Mouse (Mus musculus): ENCODE measurements around the gene Pou3f1.

The Pou3f1 gene

GRCm38 (mm10) chr4:124657781-124658180 lies 1.2 kb downstream of the Pou3f1 start:
- DNase-seq (ENCODE audit: low spot score) = no peak

GRCm38 (mm10) chr4:124658412-124658851 lies 1.8 kb downstream of the Pou3f1 start:
- DNase-seq (ENCODE audit: low spot score) = no peak

GRCm38 (mm10) chr4:124659251-124660217 lies 2.9 kb downstream of the Pou3f1 start:
- DNase-seq (ENCODE audit: low spot score) = no peak

DNA sequence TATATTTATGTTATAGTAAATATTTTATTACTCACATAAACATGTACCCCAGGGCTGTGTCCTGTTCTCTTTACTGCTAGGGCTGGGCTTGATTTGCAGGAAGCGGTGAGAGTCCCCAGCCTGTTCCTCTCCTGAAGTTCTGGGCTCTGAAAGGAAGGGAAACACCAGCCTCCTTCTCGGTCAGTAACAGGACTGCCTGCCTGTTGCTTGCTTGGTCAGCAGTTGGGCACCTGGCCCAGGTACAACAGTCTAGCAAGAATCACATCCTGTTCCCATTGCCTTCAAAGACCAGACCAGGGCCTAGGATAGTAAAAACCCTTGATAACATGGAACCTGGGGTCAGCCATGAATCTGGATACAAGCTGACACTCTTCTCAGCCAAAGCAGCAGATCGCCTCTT lies 4.0 kb downstream of the Pou3f1 start:
- DNase-seq (ENCODE audit: low spot score) = no peak

DNA sequence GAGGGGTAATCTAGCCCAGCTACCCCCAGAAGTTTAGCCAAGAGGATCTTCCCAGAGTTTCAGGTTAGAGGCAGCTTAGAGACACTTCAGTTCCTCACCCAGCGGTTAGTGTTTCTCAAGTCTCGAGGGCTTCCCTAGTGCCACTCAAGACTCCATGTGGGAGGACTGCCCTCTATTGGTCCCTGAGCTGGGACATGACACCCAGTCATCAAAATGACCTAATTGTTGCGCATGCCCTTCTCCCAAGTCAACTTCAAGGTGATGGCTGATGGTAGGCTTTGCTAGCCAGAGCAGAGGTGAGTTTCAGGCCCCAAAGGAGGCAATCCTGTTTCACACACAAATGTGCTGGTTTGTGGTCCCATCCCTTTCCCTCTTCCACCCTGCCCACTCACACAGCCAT lies 6.4 kb downstream of the Pou3f1 start:
- DNase-seq (ENCODE audit: low spot score) = no peak

- no peak for DNase-seq (ENCODE audit: low spot score)
These were observed 7.6 kb downstream of the Pou3f1 start for GRCm38 (mm10) chr4:124664185-124664584.

DNA sequence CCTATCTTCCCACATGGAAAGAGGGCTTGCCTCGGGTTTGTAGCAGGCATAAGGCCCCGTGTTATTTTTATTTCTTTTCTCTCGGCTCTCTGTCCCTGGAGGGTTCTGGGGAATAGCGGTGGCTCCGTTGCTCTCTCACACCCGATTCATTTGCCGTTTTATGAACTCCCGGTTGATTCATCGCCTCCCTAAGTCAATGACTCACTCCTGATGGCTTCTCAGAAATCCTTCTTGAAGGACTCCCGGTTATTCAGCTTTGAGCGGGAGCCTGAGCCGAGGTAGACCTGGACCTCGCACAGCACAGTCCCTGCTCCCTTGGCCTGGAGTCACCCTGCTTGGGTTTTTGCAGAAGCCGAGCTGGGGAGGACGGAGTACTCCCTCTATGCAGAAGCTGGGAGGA lies 8.0 kb downstream of the Pou3f1 start:
- DNase-seq (ENCODE audit: low spot score) = no peak

GRCm38 (mm10) chr4:124667476-124668033 lies 10.9 kb downstream of the Pou3f1 start:
- DNase-seq (ENCODE audit: low spot score) = no peak

DNA sequence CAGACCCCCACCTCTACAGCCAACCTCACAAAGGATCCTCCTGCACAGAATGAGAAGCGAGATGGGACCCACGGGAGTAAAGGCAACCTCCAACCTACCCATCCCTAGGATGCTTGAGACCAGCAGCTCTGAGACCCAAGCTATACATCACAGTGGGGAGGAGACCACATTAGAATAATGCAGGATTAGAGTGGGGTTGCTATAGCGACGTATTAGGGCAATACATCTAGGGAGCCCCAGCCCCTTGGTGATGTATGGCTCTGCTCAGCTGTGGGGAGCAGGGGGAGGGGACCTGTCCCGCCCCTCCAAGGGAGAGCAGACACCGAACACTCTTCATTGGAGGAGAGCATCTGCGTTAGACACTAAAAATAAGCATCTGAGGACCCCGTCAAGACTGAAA lies 11.5 kb downstream of the Pou3f1 start:
- DNase-seq (ENCODE audit: low spot score) = no peak

DNA sequence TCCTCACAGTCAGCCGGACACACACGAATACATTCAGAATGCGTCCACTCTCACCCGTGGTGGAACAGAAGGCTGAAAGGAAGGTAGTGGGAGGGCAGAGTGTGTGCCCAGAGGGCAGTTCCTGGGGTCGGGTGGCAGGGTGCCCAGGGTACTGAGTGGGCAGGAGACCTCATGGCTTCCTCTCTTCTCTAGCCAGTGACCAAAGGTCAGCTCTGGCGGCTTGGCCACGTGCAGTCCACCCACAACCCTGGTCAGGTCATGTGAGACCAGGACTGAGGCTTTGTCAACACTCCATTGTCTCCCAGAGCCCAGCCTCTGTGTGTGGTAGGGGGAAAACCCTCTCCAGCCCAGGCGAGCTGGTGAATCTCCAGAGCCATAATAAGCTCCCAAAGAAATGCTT lies 13.6 kb downstream of the Pou3f1 start:
- DNase-seq (ENCODE audit: low spot score) = no peak

DNA sequence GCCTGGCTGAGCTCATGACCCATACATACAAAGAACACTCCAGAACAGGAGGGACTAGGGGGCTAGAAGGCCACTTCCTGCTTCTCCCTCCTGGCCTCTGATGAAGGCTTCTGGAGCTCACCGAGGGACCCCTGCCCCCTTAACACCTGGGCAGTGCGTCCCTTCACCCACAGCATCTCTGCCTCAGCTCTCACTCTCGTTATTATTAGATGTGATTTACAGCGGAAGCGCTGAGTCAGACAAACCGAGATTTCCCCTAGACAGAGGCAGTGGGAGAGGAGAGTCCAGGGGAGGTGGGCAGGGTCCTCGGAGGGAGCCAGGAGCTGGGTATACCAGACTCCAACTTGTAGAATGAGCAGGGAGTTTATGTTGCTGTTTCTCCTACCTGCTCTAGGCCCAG lies 15.0 kb downstream of the Pou3f1 start:
- no peak for DNase-seq (ENCODE audit: low spot score)

- no peak for DNase-seq (ENCODE audit: low spot score)
These were observed 16.0 kb downstream of the Pou3f1 start for GRCm38 (mm10) chr4:124672347-124673320.

- DNase-seq (ENCODE audit: low spot score) = no peak
These were observed 17.9 kb downstream of the Pou3f1 start for GRCm38 (mm10) chr4:124674334-124675032.

- DNase-seq (ENCODE audit: low spot score) = no peak
These were observed 18.4 kb downstream of the Pou3f1 start for GRCm38 (mm10) chr4:124675037-124675436.

DNA sequence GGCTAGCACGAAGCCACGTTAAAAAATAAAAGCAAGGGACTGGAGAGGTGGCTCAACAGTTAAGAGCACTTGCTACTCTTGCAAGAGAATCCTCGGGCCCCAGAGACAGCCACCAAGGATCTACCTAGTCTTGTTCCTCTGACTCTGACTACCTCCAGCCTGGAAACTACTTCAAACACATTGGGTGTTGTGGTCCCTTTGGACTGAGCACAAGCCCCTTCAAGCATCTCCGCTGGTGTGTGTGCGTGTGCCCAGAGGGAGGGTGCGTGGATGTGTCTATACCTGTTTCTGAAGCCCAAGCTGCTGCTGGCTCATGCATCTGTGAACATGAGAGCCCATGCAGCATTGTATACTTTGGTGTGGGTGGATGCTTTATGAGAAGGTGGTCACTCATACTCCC lies 19.4 kb downstream of the Pou3f1 start:
- DNase-seq (ENCODE audit: low spot score) = no peak

- DNase-seq (ENCODE audit: low spot score) = no peak
These were observed 25.7 kb downstream of the Pou3f1 start for GRCm38 (mm10) chr4:124682270-124682669.

GRCm38 (mm10) chr4:124683474-124683873 lies 26.9 kb downstream of the Pou3f1 start:
- DNase-seq (ENCODE audit: low spot score) = no peak

DNA sequence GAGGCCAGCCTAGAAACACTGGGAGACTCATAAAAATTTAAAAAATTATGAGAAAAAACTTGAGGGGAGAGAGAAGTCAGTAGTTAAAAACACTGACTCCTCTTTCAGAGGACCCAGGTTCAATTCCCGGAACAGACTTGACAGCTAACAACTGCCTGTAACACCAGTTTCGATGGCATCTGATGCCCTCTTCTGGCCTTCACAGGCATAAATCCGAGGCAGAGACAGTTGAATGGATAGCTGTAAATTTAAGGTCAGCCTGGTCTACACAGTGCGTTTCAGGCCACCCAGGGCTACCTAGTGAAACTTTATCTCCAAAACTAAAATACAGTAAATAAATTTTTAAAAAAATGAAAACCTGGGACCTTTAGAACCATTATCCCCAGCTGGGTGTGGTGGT lies 28.4 kb downstream of the Pou3f1 start:
- DNase-seq (ENCODE audit: low spot score) = no peak

DNA sequence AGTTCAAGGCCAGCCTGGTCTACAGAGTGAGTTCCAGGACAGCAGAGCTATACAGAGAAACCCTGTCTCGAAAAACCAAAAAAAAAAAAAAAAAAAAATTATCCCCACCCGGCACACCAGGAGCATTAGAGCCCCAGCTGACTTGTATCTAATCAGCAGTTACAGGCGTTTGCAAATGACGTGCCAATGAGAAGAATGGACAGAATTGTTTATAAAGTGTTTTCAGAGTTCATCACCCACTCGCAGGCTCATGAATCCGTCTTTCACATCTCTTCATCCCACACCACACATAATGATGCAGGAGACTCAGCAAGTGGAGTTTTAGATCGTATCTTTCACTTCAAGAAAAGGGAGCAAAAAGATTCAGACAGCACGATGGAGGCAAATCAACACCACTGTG lies 28.8 kb downstream of the Pou3f1 start:
- DNase-seq (ENCODE audit: low spot score) = no peak

GRCm38 (mm10) chr4:124685897-124686402 lies 29.3 kb downstream of the Pou3f1 start:
- DNase-seq (ENCODE audit: low spot score) = no peak

DNA sequence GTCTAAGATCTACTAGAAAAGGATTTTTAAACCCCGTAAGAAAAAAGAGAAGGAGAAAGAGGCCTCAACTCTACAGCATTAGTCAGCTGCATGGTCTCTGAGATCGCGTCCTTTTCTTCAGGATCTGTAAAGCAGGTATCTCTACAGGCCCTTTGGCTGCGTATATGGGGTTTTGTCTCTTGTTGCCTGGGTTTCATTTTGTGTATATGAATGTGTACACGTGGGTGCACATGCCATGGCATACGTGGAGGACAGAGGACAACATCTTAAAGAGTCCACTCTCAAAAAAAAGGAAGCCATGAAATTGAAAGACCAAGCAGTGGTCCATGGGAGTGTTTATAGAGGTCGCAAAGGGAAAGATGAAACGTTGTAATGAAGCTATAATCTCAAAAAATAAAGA lies 34.8 kb downstream of the Pou3f1 start:
- no peak for DNase-seq (ENCODE audit: low spot score)
